Mouse (Mus musculus) sigmoid colon, adult 10 weeks (tissue): Measurements from ENCODE around the gene Rims4. TPM values are rescaled to one million over a fixed set of nuclear protein-coding genes. Genes with fewer than 3 reads are reported as not detected.

Source experiments
- polyA plus RNA-seq: library from polyadenylated mRNA; stranded (reverse); fragments of 350-450 nt; fragmentation: Illumina TruSeq; extraction: RNeasy Lipid Tissue Mini Kit (QIAGEN cat#74804); gene quantifications from one replicate; pipeline ENCODE4 v1.2.3, GENCODE M21; 2014; ENCODE audit warnings: low read depth, low replicate concordance

Rims4 gene
- 0.85 TPM for polyA plus RNA-seq

DNA sequence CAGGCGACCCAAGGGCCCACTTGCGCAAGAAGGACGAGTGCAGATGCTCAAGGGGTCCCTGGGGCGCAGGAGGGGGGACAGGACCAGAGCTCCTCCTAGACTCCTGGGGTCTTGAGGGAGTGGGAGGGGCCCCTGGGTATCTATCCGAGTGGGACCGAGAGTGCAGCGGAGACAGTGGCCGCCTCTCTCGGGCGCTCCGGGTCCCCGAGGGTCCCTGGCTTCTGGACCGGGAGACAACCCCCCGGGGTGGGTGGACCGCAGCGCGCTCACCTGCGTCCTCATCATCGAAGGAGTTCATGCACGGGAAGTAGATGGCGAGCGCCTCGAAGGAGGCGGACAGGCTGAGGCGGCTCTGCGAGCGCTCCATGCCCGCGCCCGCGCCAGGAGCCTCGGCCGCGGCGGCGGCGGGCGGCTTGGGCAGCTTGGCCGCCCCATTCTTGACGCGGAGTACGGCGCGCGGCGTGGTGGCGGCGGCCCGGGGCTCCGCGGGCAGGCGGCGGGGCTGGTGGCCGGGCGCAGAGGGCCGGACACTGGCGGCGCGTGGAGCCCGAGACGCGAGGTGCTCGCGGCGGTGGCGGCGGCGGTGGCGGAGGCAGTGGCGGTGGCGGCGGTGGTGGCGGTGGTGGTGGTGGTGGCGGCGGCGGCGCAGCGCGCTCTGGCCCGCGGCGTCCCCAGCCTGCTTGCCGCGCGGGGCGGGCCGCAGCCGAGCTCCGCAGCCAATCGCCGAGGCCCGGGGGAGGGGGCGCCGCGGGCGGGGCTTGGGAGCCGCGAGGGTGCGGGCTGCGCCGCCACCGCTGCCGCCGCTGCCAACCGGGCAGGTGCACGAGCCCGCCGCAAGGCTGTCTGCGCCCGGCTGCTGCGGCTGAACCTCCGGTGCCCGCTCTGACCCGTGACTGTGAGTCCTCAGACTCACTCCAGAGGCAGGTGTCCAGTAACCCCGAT, at the start of gene Rims4:
Rims4 (minus strand) TSS at position 367 of the 942 bp plus-strand sequence.

DNA sequence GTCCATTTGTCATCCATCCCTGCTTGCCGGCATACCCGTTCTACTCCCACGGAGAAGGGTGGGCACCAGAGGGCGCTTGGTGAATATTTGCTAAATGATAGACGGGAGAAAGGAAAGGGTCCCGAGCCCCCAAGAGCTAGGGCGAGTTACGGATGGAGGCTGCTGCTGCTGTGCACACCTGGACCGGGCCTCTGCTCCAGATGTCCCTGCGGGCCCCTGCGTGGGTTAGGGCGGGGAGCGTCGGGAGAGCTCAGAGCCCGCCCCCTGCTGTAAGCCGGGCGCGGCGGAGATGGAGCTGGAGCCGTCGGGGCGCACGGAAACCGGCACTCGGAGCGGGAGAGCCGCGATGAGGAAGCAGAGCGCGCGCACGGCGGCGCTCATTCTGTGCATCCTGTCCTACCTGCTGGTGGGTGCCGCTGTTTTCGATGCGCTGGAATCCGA, 65.0 kb downstream of the Rims4 start, which contains the start of gene Kcnk15:
Kcnk15 (plus strand) TSS at position 191 of the 441 bp plus-strand sequence.

DNA sequence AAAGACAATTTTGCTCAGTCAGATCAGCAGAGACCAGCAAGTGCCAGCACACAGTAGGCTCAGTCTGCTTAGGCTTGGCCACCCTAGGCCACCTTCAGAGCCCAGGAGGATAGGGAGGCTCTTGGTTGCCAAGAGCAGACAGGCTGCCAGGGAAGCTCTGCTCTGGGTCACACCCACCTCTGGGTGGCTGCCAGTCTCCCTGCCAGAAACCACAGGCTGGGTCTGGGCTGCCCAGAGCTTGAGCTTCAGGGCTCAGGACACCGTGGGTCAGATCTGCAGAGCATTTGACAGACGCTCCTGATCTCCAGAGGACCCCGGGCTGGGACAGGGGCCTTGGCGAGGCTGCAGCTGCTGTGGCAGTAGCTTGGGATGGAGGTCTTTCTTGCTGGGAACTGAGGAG, 97.9 kb downstream of the Rims4 start, which contains the start of gene Ccn5:
Ccn5 (plus strand) TSS at position 255 of the 400 bp plus-strand sequence.

Other genes with a start within 250 kb of the Rims4 start
- gene Ada, start 168.4 kb downstream of the Rims4 start, polyA plus RNA-seq = 0.95 TPM
- gene Ccn5, start 97.8 kb downstream of the Rims4 start, polyA plus RNA-seq = not detected
- gene Kcnk15, start 65.0 kb downstream of the Rims4 start, polyA plus RNA-seq = not detected
- gene Ywhab, start 76.3 kb upstream of the Rims4 start, polyA plus RNA-seq = 286 TPM
- gene Pabpc1l, start 106.8 kb upstream of the Rims4 start, polyA plus RNA-seq = not detected
- gene Stk4, start 151.6 kb upstream of the Rims4 start, polyA plus RNA-seq = 103 TPM
- gene Tomm34, start 152.5 kb upstream of the Rims4 start, polyA plus RNA-seq = 9.8 TPM